Mouse (Mus musculus): ENCODE results near the gene Ifitm10.
"Not testable (repeated sequence)": the region's sequence is repeated elsewhere in the genome, so short reads cannot be mapped to it uniquely, and the experiment has no call there.

Gene Ifitm10

DNA sequence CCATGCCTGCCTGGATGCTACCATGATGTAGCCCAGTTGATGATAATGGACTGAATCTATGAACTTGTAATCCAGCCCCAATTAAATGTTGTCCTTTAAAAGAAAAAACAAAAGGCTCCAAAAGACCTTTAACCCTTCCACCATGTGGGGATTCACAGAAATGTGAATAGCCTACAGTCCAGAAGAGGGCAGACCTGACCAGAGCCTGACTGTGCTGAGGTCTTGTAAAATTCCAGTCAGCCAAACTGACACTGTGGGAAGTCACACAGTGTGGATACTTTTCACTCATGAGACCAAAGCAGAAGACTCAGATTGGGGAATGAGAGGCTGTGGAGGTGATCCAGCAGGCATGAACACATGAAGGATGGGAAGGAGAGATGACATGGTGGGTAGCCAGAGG is 12.8 kb downstream of the Ifitm10 start:
- no peak for DNase-seq

GRCm38 (mm10) chr7:142359129-142359528 is 14.4 kb downstream of the Ifitm10 start:
- no peak for DNase-seq

DNA sequence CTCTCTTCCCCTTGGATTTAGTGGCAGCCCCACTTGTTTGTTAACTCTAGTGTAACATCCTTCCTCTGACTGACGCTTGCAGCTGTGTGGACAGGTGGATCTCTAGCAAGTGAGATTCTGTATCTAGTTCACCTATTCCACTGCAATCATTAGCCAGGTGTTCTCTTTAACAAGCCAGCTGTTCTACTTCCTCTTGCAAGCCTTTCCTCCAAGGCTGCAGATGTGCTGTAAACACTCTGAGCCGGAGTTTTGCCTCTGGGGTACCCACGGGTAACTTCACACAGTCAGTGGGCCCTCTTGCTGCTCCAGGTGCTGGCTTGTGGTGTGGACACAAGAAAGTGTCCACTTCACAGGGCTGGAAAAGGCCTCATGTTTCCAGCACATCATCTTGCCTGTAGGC is 16.0 kb downstream of the Ifitm10 start:
- DNase-seq = no peak

DNA sequence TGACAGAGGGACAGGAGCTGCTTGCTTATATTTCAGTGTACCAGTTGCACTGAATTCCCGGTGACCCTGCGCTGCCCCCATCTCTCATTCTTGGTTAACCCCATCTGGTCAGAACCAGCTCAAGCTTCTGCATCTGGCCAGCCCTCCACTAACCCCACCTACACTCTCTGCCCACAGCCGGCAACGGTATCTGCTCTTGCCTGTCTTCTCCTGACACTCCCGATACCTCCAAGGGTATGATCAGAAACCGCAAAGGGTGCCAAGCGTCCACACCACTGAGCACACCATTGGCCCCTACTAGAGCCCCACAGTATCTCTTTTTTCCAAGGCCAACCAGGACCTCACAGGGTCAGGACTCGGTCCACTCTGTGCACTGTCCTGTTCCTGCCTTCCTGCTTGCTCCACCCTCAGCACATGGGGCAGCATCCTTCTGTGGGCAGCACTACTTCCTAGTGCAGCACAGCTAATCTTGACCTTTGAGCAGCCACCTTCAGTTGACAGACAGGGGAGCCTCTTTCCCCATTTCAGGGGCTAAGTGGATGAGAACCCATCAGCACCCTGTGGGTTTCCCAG is 18.8 kb downstream of the Ifitm10 start:
- DNase-seq = no peak

- no peak for DNase-seq
These were observed 19.7 kb downstream of the Ifitm10 start for GRCm38 (mm10) chr7:142353854-142354253.

DNA sequence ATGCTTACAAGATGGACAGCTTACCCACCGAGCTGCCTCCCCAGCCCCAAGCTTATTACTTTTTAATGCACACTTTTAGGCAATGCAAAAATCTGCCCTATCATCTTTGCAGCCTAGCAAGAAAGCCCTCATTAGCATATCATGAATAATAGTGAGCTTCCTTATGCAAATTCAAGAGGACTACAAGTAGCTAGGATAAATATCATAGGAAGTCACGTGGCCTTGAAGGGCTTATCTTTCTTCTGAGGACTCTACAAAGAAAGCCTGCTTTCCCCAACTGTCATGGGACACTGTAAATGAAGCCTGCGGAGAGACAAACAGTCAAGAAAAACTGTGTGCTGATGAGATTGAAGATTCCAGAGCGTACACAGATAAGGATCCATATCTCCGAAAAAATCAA is 22.0 kb downstream of the Ifitm10 start:
- no peak for DNase-seq

DNA sequence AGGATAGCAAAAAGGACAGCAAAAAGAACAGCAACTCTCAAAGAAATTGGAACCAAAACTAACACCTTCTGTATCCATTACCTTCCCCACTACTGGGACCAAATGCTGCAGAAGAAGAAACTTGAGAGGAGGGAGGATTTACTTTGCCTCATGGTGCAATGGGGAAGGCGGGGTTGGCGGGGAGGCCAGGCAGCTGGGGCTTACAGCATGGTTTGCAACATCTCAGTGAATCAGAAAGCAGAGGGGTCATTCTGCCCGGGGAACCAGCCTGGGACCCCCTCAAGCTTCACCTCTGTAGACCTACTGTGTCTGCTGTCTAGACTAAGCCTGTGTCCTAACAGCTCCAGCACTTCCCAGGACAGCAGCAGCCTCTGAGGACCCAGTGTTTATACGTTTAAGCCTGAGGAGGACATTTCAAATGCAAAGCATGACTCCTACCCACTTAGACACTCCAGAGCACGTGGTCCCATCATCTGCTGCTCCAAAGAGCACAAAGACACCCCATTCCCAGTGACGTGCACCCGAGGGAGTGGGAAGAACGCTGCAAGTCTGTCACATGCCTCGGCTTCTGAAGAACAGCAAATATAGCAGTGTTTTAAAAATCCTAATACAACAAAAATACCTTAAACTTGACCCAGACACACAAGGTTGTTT is 24.1 kb downstream of the Ifitm10 start:
- DNase-seq = peak; percentile 38

DNA sequence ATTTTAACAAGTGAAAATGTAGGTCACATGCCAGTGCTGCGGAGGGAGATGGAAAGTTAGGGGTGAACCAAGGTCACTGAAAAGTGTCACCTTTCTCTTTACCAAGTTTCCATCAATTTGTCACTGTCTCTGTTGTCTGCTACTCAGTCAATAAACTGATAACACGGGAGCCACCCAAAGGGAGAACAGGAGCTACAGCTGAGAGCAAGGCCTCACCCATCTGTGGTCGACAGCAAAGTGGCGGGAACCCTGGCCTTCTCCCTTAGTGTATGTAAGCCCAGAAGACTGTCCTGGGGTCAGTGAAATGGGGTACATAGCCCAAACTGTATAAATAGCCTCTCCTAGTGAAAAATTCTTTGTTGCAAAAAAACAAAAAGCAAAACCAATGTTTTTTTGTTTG is 26.0 kb downstream of the Ifitm10 start:
- no peak for DNase-seq

- DNase-seq = no peak
These were observed 31.3 kb downstream of the Ifitm10 start for GRCm38 (mm10) chr7:142342247-142342640.

GRCm38 (mm10) chr7:142341564-142342246 is 31.8 kb downstream of the Ifitm10 start:
- no peak for DNase-seq

- peak; percentile 30 for DNase-seq
These were observed 33.1 kb downstream of the Ifitm10 start for GRCm38 (mm10) chr7:142340269-142340970.

- DNase-seq = no peak
These were observed 38.4 kb downstream of the Ifitm10 start for GRCm38 (mm10) chr7:142335151-142335550.

GRCm38 (mm10) chr7:142334246-142334645 is 39.3 kb downstream of the Ifitm10 start:
- peak; percentile 95 for DNase-seq

- DNase-seq = not testable (repeated sequence)
These were observed 40.8 kb downstream of the Ifitm10 start for GRCm38 (mm10) chr7:142332741-142333140.

GRCm38 (mm10) chr7:142331281-142331680 is 42.3 kb downstream of the Ifitm10 start:
- DNase-seq = no peak

DNA sequence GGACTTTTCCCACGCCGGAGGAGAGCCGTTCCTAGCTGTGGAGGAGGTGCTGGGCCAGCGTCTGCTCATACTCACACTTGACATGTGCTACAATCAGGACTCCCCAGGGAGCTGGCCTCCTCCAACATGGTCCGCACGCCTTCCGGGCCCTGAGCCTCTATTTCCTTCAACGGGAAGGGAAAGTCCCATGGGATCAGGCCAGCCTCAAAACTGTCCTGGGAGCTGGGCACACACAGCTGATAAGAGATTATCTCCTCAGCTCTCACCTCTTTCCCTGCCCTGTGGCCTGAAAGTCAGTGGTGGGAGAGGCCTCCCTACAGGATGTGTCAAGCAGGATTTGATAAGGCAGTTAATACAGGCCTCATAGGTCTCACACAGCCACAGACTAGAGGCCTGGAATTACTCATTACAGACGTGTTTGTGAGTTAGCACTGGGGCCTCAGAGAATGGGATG is 43.3 kb downstream of the Ifitm10 start:
- DNase-seq = no peak

DNA sequence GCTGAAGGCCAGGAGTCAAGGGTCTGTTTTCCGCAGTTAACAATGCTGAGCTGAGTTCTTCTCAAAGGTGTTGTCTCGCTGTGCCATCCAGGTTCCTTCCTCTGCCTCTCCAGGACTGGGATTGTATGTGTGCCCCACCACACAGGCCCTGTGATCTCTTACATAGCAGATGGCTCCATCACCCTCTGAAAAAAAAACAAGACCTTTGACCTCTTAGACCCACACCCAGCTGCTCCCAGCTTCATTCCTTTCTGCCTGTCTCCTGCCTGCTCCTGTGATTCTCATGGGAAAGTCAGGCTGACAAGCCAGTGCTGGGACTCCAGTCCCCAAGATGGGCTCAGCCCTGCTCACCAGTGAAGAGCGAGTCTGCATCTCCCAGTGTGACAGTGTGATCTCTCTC is 45.0 kb downstream of the Ifitm10 start:
- no peak for DNase-seq

DNA sequence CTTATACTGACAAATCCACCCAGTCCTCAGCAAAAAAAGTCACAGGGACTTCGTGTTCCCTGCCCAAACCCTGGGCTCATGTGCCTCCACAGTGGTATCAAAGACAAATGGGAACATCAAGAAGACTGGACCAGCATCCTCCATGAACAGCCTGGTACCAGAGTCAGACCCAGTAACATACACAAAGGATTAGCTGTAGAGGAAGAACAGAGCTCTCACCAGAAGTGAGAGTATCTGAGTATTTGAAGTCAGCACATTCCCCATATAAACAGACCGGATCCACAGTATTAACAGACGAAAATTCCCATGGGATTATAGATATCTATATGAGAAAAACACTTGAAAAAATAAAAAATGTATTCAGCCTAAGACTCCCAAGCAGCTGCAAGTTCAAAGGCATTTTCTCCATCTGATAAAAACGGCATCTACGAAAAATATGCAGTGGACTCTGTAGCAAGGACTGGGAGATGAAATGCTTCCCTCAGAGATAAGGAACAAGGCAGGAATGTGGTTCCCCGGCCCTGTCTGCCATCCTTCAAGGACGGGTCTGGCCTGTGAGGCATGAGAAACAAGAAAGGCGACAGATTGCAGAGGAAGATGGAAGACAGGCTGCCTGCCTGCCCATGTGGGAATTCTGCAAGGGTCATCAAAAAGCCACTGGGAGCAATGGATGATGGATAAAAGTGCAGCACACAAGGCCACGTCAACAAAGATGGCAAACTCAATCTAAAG is 46.7 kb downstream of the Ifitm10 start:
- DNase-seq = no peak

DNA sequence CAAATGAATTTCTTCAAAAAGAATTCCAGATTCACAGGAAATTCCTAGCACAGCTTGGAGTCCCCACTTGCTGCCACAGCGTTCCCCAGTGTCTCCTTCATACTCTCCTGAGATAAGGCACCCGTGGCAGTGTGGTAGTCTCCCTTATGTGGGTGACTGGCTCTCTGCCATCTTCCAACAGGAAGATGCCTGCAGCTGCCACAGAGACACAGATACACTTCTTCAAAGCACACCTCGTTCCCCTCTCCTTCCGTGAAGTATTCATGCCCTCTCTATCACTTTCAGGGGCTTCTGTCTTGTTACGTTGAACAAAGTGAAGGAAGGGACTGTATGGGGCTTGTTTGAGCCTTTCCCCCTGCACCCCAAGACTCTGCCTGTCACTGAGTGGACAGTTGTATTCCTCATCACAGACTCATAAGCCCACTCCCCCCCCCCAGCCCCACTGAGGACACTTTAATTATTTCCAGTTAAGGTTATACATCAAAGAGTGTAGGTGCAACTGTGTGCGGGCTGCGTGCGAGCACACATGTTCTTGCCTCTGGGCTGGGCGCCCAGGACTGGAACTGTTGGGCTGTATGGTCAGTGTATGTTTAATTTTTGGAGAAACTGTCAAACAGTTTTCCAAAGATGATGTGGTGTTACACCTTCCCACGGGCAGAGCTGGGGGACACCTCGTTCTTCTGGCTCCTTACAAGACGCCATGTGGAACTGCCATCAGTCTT is 50.0 kb downstream of the Ifitm10 start:
- no peak for DNase-seq

DNA sequence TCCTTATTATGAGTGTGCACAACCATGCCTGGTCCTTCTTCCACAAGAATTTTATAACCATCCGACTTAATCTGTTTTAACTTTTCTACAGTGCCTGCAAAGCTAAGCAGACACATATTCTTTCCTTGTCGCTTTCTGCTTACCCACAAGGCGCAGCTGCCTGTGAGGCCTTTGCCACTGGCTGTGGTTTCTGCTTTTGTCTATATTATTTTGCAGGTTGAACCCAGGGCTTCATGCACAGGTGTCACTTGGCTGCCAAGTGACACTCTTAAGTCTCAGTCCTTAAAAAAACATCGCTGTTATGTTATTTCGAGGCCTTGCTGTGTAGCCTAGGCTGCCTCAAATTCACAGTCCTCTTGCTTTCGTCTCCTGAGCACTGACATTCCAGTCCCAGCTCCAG is 50.9 kb downstream of the Ifitm10 start:
- no peak for DNase-seq

GRCm38 (mm10) chr7:142321637-142322306 is 51.8 kb downstream of the Ifitm10 start:
- DNase-seq = not testable (repeated sequence)

DNA sequence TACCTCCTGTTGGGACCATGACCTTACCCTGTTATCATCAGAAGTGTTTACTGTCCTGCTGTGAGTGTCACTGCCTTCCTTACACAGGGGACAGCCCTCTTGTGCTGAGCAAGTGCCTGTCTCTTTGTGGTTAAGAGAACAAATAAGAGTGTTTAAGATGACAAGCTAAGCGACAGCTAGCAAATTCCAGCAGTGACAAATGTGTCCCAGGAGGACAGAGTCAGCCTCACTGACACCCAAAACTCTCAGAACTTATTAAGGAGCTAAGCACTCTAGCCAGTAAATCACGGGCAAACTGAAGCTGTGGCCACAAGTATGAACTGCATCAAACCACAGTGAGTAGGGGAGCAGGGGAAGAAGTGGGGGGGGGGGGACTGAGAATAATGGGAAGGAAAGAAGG is 52.6 kb downstream of the Ifitm10 start:
- no peak for DNase-seq

Measured in lung, postnatal 14 days (tissue).